Mouse (Mus musculus): ENCODE measurements around the gene Fzd1. TPM values are rescaled to one million over a fixed set of nuclear protein-coding genes. Genes with fewer than 3 reads are reported as not detected.

The Fzd1 gene
- polyA plus RNA-seq, 1 experiment from 2014 or later: 27.5 TPM

DNA sequence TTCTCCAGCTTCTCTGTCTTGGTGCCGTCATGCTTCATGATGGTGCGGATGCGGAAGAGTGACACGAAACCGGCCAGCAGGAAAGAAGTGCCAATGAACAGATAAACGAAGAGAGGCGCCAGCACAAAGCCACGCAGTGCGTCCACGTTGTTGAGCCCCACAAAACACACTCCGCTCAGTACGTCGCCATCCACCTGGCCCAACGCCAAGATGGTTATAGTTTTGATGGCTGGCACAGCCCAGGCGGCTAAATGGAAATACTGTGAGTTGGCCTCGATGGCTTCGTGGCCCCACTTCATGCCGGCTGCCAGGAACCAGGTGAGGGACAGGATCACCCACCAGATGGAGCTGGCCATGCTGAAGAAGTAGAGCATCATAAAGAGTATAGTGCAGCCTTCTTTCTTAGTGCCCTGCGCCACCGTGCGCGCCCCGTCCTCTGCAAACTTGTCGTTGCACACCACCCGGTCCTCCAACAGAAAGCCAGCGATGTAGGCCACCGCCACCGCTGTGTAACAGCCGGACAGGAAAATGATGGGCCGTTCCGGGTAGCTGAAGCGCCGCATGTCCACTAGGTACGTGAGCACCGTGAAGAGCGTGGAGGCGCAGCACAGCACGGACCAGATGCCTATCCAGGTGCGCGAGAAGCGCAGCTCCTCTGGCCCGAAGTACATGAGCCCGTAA, 1.7 kb downstream of the Fzd1 start:
- Histone ChIP-seq H3K27ac (ENCODE audit: low read length) (peak overlapping the region; percentile 99), H3K36me3 (ENCODE audit: control insufficient read depth, insufficient read depth, low read length) (peaks cover 2% of the 10 kb centered on the region; the same call in 1 of the 2 replicates), H3K4me1 (replicated peaks; ENCODE audit: control insufficient read depth, insufficient read depth, low read length) (peaks cover 9% of the 10 kb centered on the region; the same call in 1 of the 2 replicates), H3K4me3 (ENCODE audit: low read length) (peak overlapping the region; percentile 86), H3K9me3 (ENCODE audit: control insufficient read depth, low read length) (no peaks in the 10 kb centered on the region), H3K27me3 (ENCODE audit: control insufficient read depth, insufficient read depth, low read depth, low read length) (no peaks in the 10 kb centered on the region), H3K9ac (ENCODE audit: low read length) (peak overlapping the region; percentile 93), H3K4me2 (ENCODE audit: low read depth, low read length) (peak overlapping the region; percentile 71)
- 3% methylated on average over 43 of the region's 43 CpGs for WGBS
- no peak for ATAC-seq (ENCODE audit: low read depth)

GRCm38 (mm10) chr5:4755326-4755725, 2.5 kb downstream of the Fzd1 start:
- Histone ChIP-seq H3K36me3 (ENCODE audit: control insufficient read depth, insufficient read depth, low read length) (peaks cover 2% of the 10 kb centered on the region; the same call in 1 of the 2 replicates), H3K4me2 (ENCODE audit: low read depth, low read length) (peak overlapping the region; percentile 71), H3K4me3 (ENCODE audit: low read length) (peak overlapping the region; percentile 86), H3K9ac (ENCODE audit: low read length) (peak overlapping the region; percentile 93), H3K27me3 (ENCODE audit: control insufficient read depth, insufficient read depth, low read depth, low read length) (no peaks in the 10 kb centered on the region), H3K9me3 (ENCODE audit: control insufficient read depth, low read length) (no peaks in the 10 kb centered on the region), H3K4me1 (replicated peaks; ENCODE audit: control insufficient read depth, insufficient read depth, low read length) (peaks cover 9% of the 10 kb centered on the region; the same call in 1 of the 2 replicates), H3K27ac (ENCODE audit: low read length) (peak overlapping the region; percentile 26; the same call in 1 of the 2 replicates)
- whole genome bisulfite sequencing: 26% methylated on average over 11 of the region's 11 CpGs
- no peak for ATAC-seq (ENCODE audit: low read depth)

GRCm38 (mm10) chr5:4754701-4755281, 3.0 kb downstream of the Fzd1 start:
- H3K4me2 ChIP-seq (ENCODE audit: low read depth, low read length): peak overlapping the region; percentile 71
- peaks cover 9% of the 10 kb centered on the region; the same call in 1 of the 2 replicates for H3K4me1 ChIP-seq (replicated peaks; ENCODE audit: control insufficient read depth, insufficient read depth, low read length)
- 24% methylated on average over 9 of the region's 9 CpGs for WGBS
- no peak for ATAC-seq (ENCODE audit: low read depth)
- H3K9ac ChIP-seq (ENCODE audit: low read length): peak overlapping the region; percentile 93
- peaks cover 2% of the 10 kb centered on the region; the same call in 1 of the 2 replicates for H3K36me3 ChIP-seq (ENCODE audit: control insufficient read depth, insufficient read depth, low read length)
- no peaks in the 10 kb centered on the region for H3K9me3 ChIP-seq (ENCODE audit: control insufficient read depth, low read length)
- H3K4me3 ChIP-seq (ENCODE audit: low read length): peak overlapping the region; percentile 86
- no peak overlapping the region for H3K27ac ChIP-seq (ENCODE audit: low read length)
- H3K27me3 ChIP-seq (ENCODE audit: control insufficient read depth, insufficient read depth, low read depth, low read length): no peaks in the 10 kb centered on the region

DNA sequence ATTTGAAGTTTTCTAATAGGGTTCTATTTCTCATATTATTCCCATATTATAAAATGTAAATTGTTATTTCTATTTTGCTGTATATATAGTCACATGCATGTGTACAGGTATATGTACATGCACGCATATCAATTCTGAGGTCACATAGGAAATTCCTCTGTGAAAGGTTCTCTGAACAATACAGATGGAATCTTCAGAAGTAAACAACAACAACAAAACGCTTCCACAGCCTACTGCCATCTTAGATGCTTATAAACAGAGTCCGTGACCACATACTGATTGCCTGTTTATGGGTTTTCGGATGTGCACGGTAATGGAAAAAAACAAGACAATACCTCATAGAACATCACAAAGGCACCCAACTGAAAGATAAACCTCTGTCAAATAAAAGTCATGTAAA, 4.7 kb downstream of the Fzd1 start:
- Histone ChIP-seq H3K4me1 (replicated peaks; ENCODE audit: control insufficient read depth, insufficient read depth, low read length) (peaks cover 4% of the 10 kb centered on the region; the same call in 1 of the 2 replicates), H3K4me3 (ENCODE audit: low read length) (no peak overlapping the region), H3K27ac (ENCODE audit: low read length) (no peak overlapping the region), H3K36me3 (ENCODE audit: control insufficient read depth, insufficient read depth, low read length) (peaks cover 2% of the 10 kb centered on the region; the same call in 1 of the 2 replicates), H3K4me2 (ENCODE audit: low read depth, low read length) (no peak overlapping the region), H3K9ac (ENCODE audit: low read length) (no peak overlapping the region), H3K9me3 (ENCODE audit: control insufficient read depth, low read length) (no peaks in the 10 kb centered on the region), H3K27me3 (ENCODE audit: control insufficient read depth, insufficient read depth, low read depth, low read length) (no peaks in the 10 kb centered on the region)
- ATAC-seq (ENCODE audit: low read depth): no peak
- WGBS: 90% methylated on average over 5 of the region's 5 CpGs

- H3K27ac ChIP-seq (ENCODE audit: low read length): no peak overlapping the region
- H3K4me1 ChIP-seq (replicated peaks; ENCODE audit: control insufficient read depth, insufficient read depth, low read length): no peaks in the 10 kb centered on the region
- H3K4me2 ChIP-seq (ENCODE audit: low read depth, low read length): no peak overlapping the region
- 75% methylated on average over 4 of the region's 4 CpGs for WGBS
- no peaks in the 10 kb centered on the region for H3K36me3 ChIP-seq (ENCODE audit: control insufficient read depth, insufficient read depth, low read length)
- no peak for ATAC-seq (ENCODE audit: low read depth)
- H3K27me3 ChIP-seq (ENCODE audit: control insufficient read depth, insufficient read depth, low read depth, low read length): no peaks in the 10 kb centered on the region
- no peaks in the 10 kb centered on the region for H3K9me3 ChIP-seq (ENCODE audit: control insufficient read depth, low read length)
- H3K4me3 ChIP-seq (ENCODE audit: low read length): no peak overlapping the region
- H3K9ac ChIP-seq (ENCODE audit: low read length): no peak overlapping the region
Measured at GRCm38 (mm10) chr5:4742722-4743121, 15.1 kb downstream of the Fzd1 start.

DNA sequence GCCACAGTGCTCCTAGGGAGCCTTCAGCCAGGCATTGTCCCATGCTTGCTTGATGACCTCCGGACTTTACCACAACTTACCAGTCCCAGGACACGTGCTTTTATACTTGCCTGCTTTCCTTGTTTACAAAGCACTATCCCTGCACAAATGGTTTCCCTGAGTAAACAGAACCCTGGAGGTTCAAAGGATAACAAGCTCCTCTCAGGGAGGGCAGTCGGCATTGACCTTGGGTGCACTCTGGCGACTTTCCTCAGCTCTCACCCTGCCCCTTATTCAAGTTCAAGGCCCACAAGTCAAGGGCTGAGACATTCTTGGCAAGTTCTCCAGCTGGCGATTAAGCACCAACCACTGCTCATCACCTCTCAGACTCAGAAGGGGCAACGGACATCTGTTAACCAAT, 20.8 kb downstream of the Fzd1 start:
- Histone ChIP-seq H3K9ac (ENCODE audit: low read length) (no peak overlapping the region), H3K27me3 (ENCODE audit: control insufficient read depth, insufficient read depth, low read depth, low read length) (no peaks in the 10 kb centered on the region), H3K27ac (ENCODE audit: low read length) (no peak overlapping the region), H3K4me3 (ENCODE audit: low read length) (no peak overlapping the region), H3K9me3 (ENCODE audit: control insufficient read depth, low read length) (no peaks in the 10 kb centered on the region), H3K36me3 (ENCODE audit: control insufficient read depth, insufficient read depth, low read length) (no peaks in the 10 kb centered on the region), H3K4me1 (replicated peaks; ENCODE audit: control insufficient read depth, insufficient read depth, low read length) (peaks cover 2% of the 10 kb centered on the region; the same call in 1 of the 2 replicates), H3K4me2 (ENCODE audit: low read depth, low read length) (no peak overlapping the region)
- ATAC-seq (ENCODE audit: low read depth): no peak
- WGBS: 23% methylated on average over 6 of the region's 6 CpGs

GRCm38 (mm10) chr5:4735461-4735860, 22.4 kb downstream of the Fzd1 start:
- 86% methylated on average over 7 of the region's 7 CpGs for WGBS
- Histone ChIP-seq H3K27ac (ENCODE audit: low read length) (no peak overlapping the region), H3K4me1 (replicated peaks; ENCODE audit: control insufficient read depth, insufficient read depth, low read length) (peaks cover 2% of the 10 kb centered on the region; the same call in 1 of the 2 replicates), H3K4me2 (ENCODE audit: low read depth, low read length) (no peak overlapping the region), H3K36me3 (ENCODE audit: control insufficient read depth, insufficient read depth, low read length) (no peaks in the 10 kb centered on the region), H3K9ac (ENCODE audit: low read length) (no peak overlapping the region), H3K4me3 (ENCODE audit: low read length) (no peak overlapping the region), H3K9me3 (ENCODE audit: control insufficient read depth, low read length) (no peaks in the 10 kb centered on the region), H3K27me3 (ENCODE audit: control insufficient read depth, insufficient read depth, low read depth, low read length) (no peaks in the 10 kb centered on the region)
- no peak for ATAC-seq (ENCODE audit: low read depth)

GRCm38 (mm10) chr5:4733239-4733638, 24.6 kb downstream of the Fzd1 start:
- Histone ChIP-seq H3K9me3 (ENCODE audit: control insufficient read depth, low read length) (no peaks in the 10 kb centered on the region), H3K36me3 (ENCODE audit: control insufficient read depth, insufficient read depth, low read length) (no peaks in the 10 kb centered on the region), H3K4me3 (ENCODE audit: low read length) (no peak overlapping the region), H3K4me2 (ENCODE audit: low read depth, low read length) (no peak overlapping the region), H3K4me1 (replicated peaks; ENCODE audit: control insufficient read depth, insufficient read depth, low read length) (peaks cover 2% of the 10 kb centered on the region; the same call in 1 of the 2 replicates), H3K9ac (ENCODE audit: low read length) (no peak overlapping the region), H3K27me3 (ENCODE audit: control insufficient read depth, insufficient read depth, low read depth, low read length) (no peaks in the 10 kb centered on the region), H3K27ac (ENCODE audit: low read length) (no peak overlapping the region)
- WGBS: 49% methylated on average over 4 of the region's 4 CpGs
- ATAC-seq (ENCODE audit: low read depth): no peak

Data from lung, embryonic 16.5 days (tissue).